Mouse (Mus musculus) embryonic stem cell, embryonic (primary cell): ENCODE data around the gene Rab31.

Experiments used
- CTCF ChIA-PET, 4 experiments: fragments of 300-600 bp in 2 of 4; fragments of 350-600 bp in 2 of 4; sonication (Branson Sonifier 250); formaldehyde crosslinking; loops; one replicate each; lab custom pipeline; 2022; ENCODE audit warnings: inconsistent platforms in 2 of 4; lab: Charles Lee
- POLR2A ChIA-PET, 4 experiments: fragments of 300-600 bp in 2 of 4; fragments of 350-600 bp in 2 of 4; sonication (Branson Sonifier 250); formaldehyde crosslinking; loops; one replicate each; lab custom pipeline; 2022; ENCODE audit warnings: antibody characterized with exemption in 4 of 4, inconsistent platforms in 1 of 4; lab: Charles Lee

Gene Rab31

DNA sequence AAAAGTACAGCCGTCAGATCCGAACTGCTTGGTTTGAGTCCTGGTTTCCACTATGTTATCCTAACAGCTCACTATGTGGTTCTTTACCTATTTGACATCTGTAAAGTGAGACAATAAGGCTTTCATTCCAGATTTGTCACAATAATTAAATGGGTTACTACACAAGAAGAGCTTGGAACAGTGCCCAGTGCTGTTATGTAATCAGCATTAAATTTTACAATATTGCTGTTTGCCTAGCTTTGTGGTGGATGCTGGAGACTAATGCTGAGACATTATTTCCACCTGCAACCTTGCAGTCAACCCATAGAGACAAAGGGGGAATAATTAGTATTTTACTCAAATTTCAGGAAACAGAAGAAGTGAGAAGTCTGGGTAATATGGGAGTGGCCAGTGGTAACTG lies 154.1 kb downstream of the Rab31 start:
- POLR2A ChIA-PET = interaction anchor here in 2 of 4 experiments (0.9 to 1.3 kb wide), 2 partner anchors 11 to 62 kb away, joined by 3 read pairs; no protein-coding TSS in a partner anchor
- CTCF ChIA-PET = no interaction called here

DNA sequence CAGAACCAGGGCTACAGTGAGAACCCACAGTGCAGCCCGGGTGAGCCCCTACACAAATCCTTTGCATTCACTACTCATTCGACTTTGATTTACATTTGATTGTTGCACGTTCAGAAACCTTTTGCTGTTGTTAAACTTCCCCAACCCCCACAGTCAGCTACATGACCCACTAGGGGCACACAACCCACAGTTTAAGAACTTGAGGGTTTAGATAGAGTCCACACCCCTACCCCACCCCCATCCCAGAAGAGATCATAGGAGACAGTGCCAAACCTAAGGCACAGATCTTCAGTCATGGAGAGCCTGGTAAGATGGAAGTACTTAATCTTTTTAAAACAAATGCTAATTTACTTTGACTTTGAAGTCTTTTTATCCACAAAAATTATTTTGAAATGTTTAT lies 156.9 kb downstream of the Rab31 start:
- CTCF ChIA-PET = no interaction called here
- POLR2A ChIA-PET = interaction anchor here in 2 of 4 experiments (0.8 to 2.6 kb wide), 6 partner anchors 9 to 864 kb away, joined by 3 to 7 read pairs (median 4); no protein-coding TSS in a partner anchor

DNA sequence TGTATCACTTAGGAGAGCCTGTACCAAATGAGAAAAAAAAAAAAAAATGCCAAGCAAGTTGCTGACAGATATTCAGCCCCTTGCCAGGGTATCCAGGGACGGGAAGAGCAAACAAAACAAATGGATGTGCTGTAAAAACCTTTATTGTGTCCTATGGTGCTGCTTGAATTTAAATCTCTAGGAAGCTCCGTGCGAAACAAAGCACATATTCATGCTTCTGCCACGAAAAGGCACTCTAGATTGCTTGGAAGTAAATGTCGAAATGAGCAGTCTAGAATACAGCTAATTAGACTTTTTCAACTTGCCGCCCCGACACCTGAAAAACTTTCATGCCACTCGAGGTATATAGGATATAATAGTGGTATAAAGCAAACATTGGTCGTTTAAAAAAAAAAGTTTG lies 158.1 kb downstream of the Rab31 start:
- ChIA-PET CTCF (interaction anchor here in 1 of 4 experiments (0.7 kb wide), 1 partner anchor 10 kb away, joined by 6 read pairs; no protein-coding TSS in a partner anchor), POLR2A (interaction anchor here in 3 of 4 experiments (0.7 to 4.2 kb wide), 21 partner anchors 9 to 213 kb away, joined by 3 to 69 read pairs (median 7); partner anchors contain the start of gene Rab31 (in 1 of the 3))

DNA sequence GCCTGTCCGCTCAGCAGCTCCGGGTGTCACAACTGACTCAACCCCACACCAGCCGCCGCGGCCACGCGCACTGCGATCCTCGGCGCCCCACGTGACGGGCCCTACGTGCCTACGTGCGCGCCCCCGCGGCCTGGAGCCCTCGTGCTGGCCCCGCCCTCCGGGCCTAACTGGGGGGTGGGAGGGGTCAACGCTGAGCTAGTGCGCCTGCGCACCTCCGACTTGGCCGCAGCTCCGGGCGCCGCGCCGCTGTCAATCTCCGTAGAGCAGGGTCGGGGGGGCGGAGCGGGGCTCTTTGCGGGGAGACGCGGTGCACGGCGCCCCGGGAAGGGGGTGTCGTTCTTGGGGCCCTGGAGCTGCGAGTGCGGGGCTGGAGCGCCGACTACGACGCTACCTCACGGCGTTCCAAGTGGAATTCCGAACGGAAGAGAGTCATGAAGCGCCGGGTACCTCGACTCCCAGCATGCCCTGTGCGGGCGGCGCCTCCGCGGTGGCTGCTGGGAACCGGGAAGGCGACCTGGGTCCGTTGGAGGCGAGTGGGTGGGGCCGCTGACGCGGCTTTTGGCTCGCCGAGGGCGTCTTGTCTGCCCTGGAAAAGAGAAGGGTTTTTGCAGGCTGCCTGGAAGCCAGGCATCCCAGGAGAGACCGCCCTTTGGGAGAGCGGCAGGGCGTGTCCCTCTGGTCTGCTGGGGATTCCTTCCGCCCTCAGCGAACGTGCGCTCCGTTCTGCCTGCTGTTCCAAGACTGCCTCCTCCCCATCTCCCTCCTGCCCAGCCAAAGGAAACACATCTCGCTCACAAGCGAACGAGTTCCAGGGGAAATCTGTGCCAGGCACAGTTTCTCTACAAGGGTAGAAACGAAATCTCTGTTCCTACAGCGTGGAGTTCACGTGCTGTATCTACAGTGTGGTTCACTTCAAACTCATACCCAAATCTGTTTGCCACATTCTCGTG lies 158.8 kb downstream of the Rab31 start, which contains the start of gene Vapa:
Gene Vapa (minus strand): TSS at position 93 of the 950 bp plus-strand sequence.
- POLR2A ChIA-PET = interaction anchor here (0.5 to 4.2 kb wide), 132 partner anchors 9 to 1281 kb away, joined by 3 to 69 read pairs (median 4); partner anchors contain the start of genes Ankrd12 (in 2 of the 4), Ppp4r1 (in 2 of the 4), Ralbp1 (in 2 of the 4) and Ndufv2 (in 1 of the 4)

DNA sequence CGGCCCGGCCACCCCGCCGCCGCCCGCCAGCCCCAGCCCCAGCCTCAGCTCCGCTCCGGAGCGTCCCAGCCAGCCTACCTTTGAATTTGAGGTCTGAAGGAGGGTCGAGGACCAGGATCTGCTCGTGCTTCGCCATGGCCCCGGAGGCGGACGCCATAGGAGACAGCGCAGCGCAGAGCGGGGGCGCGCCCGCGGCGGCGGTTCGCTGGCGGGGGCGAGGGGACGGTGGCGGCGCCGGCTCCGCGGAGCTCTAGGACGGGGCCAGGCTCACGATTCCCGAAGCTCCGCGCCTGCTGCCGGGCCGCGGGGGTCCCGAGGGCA lies 159.4 kb downstream of the Rab31 start:
- CTCF ChIA-PET = interaction anchor here in 2 of 4 experiments (0.6 to 1.5 kb wide), 2 partner anchors 113 to 875 kb away, joined by 3 to 5 read pairs; no protein-coding TSS in a partner anchor
- POLR2A ChIA-PET = interaction anchor here (0.5 to 4.2 kb wide), 123 partner anchors 8 to 1281 kb away, joined by 3 to 69 read pairs (median 5); partner anchors contain the start of genes Ankrd12 (in 2 of the 4), Ppp4r1 (in 2 of the 4), Ralbp1 (in 2 of the 4) and Ndufv2 (in 1 of the 4)

More for the DNA sequence above, 158.8 kb downstream of the Rab31 start, which contains the start of gene Vapa:
- CTCF ChIA-PET = interaction anchor here in 2 of 4 experiments (0.5 to 1.5 kb wide), 3 partner anchors 111 to 874 kb away, joined by 3 to 5 read pairs (median 4); no protein-coding TSS in a partner anchor

DNA sequence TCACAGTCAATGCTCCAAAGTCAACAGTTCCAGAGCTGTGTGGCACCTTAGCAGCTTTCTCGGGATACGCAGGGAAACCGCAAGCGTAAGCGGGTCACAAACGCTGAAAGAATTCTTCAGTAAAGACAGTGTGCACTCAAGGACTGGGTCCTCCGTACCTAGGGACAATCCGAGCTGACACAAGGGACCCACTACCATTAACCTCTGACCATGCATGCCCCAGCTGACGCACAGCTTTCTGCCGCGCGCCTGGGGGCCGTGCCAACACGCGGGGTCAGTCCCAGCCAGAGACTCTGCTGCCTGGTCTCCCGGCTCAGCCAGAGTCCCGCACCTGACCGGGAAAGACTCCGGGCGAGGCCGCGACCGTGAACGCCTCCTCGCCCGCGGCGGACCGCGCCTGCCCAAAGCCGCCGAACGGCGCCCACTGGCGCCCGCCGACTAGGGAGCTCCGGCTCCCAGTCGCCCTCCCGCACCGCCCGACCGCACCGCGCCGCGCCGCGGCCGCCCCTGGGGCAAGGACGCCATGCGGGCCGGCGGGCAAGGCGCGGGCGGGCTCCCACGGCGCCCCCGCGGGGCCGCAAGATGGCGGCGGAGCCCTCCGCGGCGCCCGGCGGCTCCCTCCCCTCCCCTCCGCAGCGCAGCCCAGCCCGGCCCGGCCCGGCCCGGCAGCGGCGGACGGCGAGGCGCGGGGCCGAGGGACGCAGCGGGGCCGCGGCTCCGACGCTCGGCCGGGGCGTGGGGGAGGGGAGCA lies 160.0 kb downstream of the Rab31 start:
- POLR2A ChIA-PET = interaction anchor here in 3 of 4 experiments (0.7 to 4.2 kb wide), 105 partner anchors 8 to 1280 kb away, joined by 3 to 69 read pairs (median 5); partner anchors contain the start of genes Ppp4r1 (in 2 of the 3), Ndufv2 (in 1 of the 3), Rab31 (in 1 of the 3) and Ralbp1 (in 1 of the 3)
- CTCF ChIA-PET = interaction anchor here in 2 of 4 experiments (1.3 to 1.5 kb wide), 2 partner anchors 54 to 114 kb away, joined by 3 to 5 read pairs; no protein-coding TSS in a partner anchor

DNA sequence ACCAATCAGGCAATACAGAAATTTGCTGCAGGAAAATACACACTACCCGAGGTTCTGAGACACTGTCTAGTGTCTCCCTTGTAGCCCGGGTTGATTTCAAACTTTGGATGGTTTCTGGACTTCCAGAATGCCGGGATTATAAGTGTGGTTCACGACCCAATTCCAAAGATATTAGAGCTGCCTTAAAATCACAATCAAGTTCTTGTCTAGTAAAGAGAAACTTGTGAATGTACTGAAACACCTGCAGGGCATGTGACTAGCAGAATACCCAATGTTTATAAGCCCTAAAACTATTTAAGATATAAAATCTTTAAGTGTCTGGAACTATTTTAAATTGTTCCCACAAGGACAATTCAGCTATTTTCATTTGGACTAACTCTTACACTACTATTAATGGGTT lies 160.8 kb downstream of the Rab31 start:
- POLR2A ChIA-PET = interaction anchor here in 3 of 4 experiments (0.5 to 4.2 kb wide), 57 partner anchors 9 to 1697 kb away, joined by 3 to 69 read pairs (median 6); partner anchors contain the start of genes Ppp4r1 (in 1 of the 3), Rab31 (in 1 of the 3), Twsg1 (in 1 of the 3) and Txndc2 (in 1 of the 3)

DNA sequence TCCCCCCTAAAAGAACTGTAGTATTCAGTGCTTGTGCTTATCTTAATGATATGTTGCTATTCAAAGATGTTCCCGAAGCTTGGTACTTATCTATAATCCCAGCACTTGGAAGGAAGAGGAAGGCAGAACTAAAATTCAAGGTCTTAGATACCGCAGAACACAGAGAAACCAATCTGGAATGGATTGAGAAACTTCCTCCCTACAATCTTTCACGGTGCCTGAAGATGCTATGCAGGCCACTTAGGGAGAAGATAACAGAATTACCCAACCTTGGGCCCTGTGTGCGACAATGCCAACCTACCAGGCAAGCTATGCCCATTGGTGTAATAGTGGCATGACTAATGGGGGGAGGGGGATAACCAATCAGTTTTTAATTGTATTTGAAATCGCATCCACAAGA lies 163.8 kb downstream of the Rab31 start:
- POLR2A ChIA-PET = interaction anchor here in 2 of 4 experiments (0.6 to 1.6 kb wide), 6 partner anchors 11 to 634 kb away, joined by 3 to 4 read pairs (median 4); no protein-coding TSS in a partner anchor

More for the DNA sequence above, 160.8 kb downstream of the Rab31 start:
- CTCF ChIA-PET = interaction anchor here in 1 of 4 experiments (1.3 kb wide), 1 partner anchor 53 kb away, joined by 3 read pairs; no protein-coding TSS in a partner anchor

DNA sequence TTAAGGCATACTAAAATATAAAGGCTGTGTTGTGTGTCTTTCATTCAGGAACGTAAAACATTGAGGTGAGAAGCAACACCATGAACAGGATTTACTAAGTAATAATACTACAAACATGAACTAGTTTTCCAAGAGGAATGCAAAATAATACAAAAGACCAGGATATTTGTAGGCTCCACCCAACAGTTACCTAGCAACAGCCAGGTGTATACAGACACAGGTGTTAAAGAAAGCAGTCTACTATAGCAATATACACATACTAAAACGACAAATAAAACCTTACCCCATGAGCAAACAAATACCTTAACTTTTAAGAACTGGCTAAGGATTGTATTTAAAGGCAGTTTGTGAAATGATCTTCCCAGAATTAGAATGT lies 164.3 kb downstream of the Rab31 start:
- ChIA-PET POLR2A (interaction anchor here in 2 of 4 experiments (0.7 to 1.5 kb wide), 4 partner anchors 13 to 115 kb away, joined by 3 to 4 read pairs (median 3); no protein-coding TSS in a partner anchor), CTCF (no interaction called here)

More for the DNA sequence above, 163.8 kb downstream of the Rab31 start:
- CTCF ChIA-PET = no interaction called here

DNA sequence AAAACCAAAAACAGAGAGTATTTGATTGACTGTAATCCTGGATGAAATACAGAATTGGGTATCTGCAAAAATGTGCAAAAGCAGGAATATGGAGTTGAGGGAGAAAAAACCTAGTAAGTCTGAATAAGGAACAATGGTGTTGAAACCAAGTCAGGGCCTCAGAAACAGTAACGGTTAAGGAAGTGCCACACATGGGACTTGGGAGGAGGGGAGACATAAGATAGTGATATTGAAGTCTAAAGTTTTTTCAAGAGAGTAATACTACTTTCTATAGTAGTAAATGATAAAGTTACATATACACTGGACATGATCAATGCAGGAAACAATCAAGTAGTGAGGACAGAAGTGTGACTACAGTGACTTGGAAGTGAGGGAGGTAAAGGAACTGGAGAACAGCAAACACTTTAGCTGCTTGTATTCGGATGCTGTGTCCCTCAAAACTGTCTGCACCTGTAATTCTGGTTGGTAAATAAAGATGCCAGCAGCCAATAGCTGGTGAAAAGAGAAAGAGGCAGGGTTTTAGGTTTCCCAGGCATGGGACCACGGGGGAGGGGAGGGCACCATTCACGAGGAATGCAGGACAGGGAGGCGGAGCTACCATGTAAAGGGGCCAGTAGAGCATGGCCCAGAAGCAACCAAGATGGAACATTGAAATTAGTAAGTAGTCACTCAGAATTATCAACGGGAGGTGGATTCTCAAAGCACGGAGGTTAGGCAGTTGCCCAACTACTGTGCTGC lies 164.8 kb downstream of the Rab31 start:
- ChIA-PET POLR2A (interaction anchor here in 2 of 4 experiments (0.6 to 1.5 kb wide), 5 partner anchors 12 to 116 kb away, joined by 3 to 4 read pairs (median 3); no protein-coding TSS in a partner anchor), CTCF (interaction anchor here in 1 of 4 experiments (0.6 kb wide), 1 partner anchor 66 kb away, joined by 3 read pairs; no protein-coding TSS in a partner anchor)

DNA sequence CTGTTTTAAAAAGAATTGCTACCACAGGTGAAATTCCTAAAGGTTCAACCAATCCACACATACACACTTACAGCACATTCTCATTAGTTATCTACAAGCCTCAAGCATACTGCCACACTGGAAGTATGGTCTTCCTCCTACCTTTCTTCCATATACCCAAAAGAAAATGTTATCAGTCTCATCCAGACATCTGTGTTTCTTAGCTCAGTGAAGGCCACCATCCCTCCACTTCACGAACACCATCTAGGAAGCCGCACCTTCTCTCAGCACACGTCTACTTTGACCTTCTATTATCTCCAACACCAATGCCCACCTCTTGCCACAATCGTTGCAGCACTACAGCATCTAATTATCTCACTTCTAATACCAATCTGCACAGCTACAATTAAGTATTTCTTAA lies 166.5 kb downstream of the Rab31 start:
- ChIA-PET POLR2A (interaction anchor here in 2 of 4 experiments (0.5 to 1.5 kb wide), 4 partner anchors 10 to 873 kb away, joined by 3 to 5 read pairs (median 4); no protein-coding TSS in a partner anchor), CTCF (no interaction called here)

DNA sequence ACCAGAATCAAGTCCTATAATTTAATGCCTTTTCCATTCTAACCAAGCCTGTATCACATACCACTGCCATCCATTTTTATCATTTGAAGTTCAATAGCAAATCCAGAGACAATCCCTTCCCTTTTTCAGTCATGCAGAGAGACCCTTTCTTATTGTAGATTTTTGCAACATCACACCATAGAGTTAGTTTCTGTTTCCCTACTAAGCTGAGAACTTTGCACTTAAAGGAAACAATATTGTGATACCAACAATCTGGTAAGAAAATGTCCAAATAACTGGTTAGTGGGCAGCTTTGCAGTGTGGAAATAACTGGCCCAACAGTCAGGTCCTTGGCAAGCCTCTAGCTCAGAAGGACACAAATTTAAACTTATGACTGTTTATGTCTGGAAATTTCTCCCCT lies 167.7 kb downstream of the Rab31 start:
- ChIA-PET POLR2A (interaction anchor here (0.6 to 1.8 kb wide), 9 partner anchors 8 to 97 kb away, joined by 3 to 20 read pairs (median 3); partner anchors contain the start of gene Vapa (in 3 of the 4)), CTCF (interaction anchor here in 1 of 4 experiments (0.7 kb wide), 1 partner anchor 8 kb away, joined by 3 read pairs; no protein-coding TSS in a partner anchor)

DNA sequence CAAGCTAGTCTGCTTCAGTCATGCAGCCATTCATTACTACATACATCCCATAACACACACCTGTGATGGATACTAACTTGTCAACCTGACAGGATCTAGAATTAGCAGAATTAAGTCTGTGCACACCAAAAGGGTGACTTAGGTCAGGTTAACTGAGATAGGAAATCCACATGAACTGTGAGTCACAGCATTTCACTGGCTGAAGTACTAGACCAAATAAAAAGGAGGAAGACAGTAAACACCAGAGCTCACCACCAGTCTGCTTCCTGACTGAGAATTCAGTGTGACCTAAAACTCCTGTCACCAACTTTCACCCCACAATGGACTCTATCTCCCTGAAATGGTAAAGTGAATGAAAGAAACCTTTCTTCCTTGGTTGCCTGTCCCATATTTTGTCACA lies 168.2 kb downstream of the Rab31 start:
- ChIA-PET CTCF (interaction anchor here in 1 of 4 experiments (0.7 kb wide), 1 partner anchor 7 kb away, joined by 3 read pairs; no protein-coding TSS in a partner anchor), POLR2A (interaction anchor here in 3 of 4 experiments (0.9 to 1.8 kb wide), 4 partner anchors 9 to 19 kb away, joined by 3 to 20 read pairs (median 5); partner anchors contain the start of gene Vapa (in 3 of the 3))
